Mouse (Mus musculus): ENCODE results near the gene Cpne4.

- TF ChIP-seq KAT2A (IDR thresholded peaks at IDR 0.05; ENCODE audit: insufficient replicate concordance, low read length) = no peak
- no peak for TF ChIP-seq USF1 (IDR thresholded peaks at IDR 0.05; ENCODE audit: low read depth, low read length)
- no peak for TF ChIP-seq POLR2A (IDR thresholded peaks at IDR 0.05; ENCODE audit: low read depth, low read length)
- TF ChIP-seq CHD1 (IDR thresholded peaks at IDR 0.05; ENCODE audit: low read depth, low read length) = no peak
- TF ChIP-seq E2F4 (IDR thresholded peaks at IDR 0.05; ENCODE audit: insufficient replicate concordance, low read depth, low read length) = no peak
- no peak for TF ChIP-seq MAX (IDR thresholded peaks at IDR 0.05; ENCODE audit: low read length)
- TF ChIP-seq ETS1 (conservative IDR thresholded peaks at IDR 0.05; ENCODE audit: low read depth, low read length) = no peak
- TF ChIP-seq SMC3 (IDR thresholded peaks at IDR 0.05; ENCODE audit: low read depth, low read length) = no peak
- TF ChIP-seq NELFE (IDR thresholded peaks at IDR 0.05; ENCODE audit: low read depth, low read length) = no peak
- TF ChIP-seq CTCF (conservative IDR thresholded peaks at IDR 0.05 in 1 of 2, IDR thresholded peaks at IDR 0.05 in 1 of 2; ENCODE audit: low read depth in 2 of 2, low read length in 2 of 2) = no peak
- TF ChIP-seq UBTF (IDR thresholded peaks at IDR 0.05; ENCODE audit: low read depth, low read length) = no peak
- TF ChIP-seq NRF1 (IDR thresholded peaks at IDR 0.05; ENCODE audit: low read depth, low read length) = no peak
- TF ChIP-seq RCOR1 (conservative IDR thresholded peaks at IDR 0.05; ENCODE audit: low read depth, low read length) = no peak
- TF ChIP-seq POLR2AphosphoS2 (IDR thresholded peaks at IDR 0.05; ENCODE audit: low read depth, low read length) = no peak
Observed at GRCm38 (mm10) chr9:105032572-105032971, 485.5 kb downstream of the Cpne4 start.
